Mouse (Mus musculus) urinary bladder, postnatal 36 days (tissue): Measurements from ENCODE around the gene Dusp13.

Source experiments
- DNase-seq, 2 experiments: peaks; one replicate each; pipeline ENCODE4 v3.0.0; 2022; ENCODE audit warnings: low spot score in 2 of 2, mixed read lengths in 1 of 2

Dusp13 gene

DNA sequence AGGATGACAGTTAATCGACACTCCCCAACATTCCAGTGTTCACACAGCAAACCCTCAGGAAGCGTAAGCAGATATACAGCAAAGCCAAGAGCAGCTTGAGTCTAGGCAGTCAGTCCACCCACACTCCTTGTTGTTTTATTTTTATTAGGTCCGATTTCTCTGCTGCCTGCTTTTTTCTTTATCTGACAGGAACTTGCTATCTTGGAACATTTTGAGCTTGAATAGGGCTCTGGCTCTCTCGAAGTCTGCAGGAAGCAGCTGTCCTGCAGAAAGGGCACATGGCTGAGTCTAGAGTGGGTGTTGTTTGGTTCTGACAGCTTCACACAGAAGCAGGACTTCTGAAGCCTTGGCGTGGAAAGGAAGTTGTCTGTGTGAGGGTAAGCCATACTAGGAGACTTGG, 47.7 kb downstream of the Dusp13 start:
- DNase-seq, result no peak

DNA sequence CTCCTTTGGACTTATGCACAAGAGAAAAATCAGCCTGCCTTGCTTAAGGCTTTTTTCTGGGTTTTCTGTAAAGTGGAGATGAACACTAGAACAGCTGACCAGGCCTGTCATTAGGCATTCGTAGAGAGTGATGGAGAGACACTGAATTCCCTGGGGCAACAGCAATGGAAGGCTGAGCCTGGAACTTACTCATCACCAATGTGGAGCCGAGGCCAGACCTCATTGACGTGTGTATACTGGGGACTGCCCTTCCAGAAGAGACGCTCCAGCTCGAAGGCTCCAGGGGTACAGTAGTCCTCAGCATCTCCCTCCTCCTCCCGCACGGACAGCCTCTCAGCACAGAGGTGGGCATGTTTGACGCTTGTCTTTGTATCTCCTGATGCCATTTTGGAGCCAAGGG, 48.3 kb downstream of the Dusp13 start:
- DNase-seq, result no peak

DNA sequence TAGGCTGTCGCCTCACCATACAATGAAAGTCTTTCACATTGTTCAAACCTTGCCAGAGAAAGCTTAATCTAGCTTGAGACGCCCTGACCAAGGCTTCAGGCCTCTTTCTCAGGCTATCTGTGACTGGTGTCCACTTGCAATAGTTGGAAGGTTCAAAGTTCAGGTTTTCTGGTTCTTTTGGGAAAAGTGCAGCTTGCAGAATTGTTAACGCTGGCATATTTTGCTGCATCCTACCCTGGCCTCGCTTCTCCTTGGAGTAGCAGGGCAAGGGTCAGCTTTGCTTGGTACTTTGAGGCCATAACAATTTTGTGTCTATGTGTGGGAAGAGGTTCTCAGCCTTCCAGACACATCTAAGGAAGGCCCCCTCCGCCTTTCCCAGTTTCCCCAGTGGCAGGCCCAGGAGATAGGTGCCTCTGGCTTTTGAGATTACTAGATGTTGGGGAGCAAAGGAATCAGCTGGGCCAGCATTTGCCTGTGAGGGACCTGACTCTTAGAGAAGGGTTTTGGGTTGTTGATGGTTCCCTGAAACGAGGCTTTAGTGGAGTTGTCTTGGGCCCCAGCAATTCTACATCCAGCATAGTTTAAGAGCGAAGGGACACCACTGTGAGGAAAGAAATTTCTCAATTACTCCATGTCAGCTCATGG, 54.7 kb downstream of the Dusp13 start:
- DNase-seq, result no peak

DNA sequence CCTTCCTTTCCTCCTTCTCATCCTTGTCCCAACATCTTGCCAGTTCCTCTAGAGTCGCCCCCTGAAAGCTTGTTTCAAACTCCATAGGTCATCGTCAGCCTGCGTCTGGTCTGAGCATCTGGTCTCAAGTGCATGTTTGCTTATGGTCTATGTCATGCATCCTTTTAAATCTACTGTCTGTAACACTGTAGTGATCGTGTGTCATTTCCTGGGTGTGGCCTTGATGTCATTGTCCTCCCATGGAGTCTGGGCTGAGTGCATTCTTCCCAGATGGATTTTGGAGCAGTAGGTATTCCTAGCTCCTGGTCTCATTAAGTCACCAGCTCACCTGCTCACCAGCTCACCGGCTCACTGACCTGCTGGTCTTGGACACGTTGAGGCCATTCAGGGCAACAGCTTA, 56.0 kb downstream of the Dusp13 start:
- DNase-seq, result no peak

DNA sequence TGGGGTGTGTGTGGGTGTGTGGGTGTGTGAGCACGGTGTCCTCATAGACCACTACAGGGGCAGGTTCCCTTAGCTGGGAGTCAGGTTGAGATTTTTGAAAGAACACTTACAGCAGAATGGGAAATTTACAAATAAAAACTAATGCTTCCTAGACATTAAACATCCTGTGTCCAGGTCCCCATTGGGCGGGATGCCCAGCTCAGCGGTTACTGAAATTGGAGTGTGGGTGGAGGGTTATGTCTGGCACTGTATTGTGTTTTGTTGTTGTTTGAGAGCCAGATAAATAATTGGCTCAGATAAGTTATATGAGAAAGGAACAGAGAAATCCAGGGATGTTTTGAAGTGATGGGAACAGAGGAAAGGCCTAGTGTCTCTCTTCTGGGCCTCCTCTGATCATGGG, 59.9 kb downstream of the Dusp13 start:
- DNase-seq, result no peak

DNA sequence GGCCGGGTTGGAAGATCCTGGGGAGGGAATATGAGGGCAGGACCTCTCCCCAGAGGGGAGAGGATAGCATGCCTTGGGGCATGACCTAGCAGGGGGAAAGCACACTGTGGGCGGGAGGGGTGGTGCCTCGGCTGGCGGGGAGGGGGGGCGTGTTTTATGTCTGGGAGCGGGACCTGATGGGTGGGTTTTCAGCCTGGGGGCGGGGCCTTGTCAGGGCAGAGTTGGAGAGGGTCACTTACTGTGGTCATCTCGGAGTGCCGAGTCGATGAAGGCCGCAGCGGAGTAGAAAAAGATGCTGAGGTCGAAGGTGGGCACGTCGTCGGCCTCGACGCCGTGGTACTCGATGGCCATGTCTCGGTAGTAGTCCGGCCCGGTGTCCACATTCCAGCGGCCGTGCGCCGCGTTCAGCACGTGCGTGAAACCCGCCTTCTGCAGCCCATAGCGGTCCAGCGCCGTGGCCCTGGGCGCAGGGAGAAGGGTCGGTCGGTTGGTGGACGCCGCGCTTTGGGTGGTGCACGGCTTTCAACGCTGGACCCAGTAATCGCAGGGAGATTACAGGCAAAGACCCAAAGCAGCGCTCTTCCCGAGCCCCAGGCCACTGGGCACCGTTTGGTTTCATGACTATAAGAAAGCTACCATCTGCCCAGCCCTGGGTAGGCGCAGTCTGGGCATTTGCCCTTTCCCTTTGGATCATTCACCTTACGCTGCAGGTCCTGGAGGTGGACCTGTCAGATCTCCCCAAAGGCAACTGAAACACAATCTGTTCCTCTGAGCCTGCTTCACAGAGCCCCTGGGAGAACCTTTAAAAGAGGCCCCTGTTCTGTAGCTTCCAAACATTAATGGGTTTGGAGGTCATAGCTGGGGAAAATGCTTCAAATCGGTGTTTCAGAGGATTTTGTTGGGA, 64.4 kb downstream of the Dusp13 start:
- DNase-seq, result no peak

DNA sequence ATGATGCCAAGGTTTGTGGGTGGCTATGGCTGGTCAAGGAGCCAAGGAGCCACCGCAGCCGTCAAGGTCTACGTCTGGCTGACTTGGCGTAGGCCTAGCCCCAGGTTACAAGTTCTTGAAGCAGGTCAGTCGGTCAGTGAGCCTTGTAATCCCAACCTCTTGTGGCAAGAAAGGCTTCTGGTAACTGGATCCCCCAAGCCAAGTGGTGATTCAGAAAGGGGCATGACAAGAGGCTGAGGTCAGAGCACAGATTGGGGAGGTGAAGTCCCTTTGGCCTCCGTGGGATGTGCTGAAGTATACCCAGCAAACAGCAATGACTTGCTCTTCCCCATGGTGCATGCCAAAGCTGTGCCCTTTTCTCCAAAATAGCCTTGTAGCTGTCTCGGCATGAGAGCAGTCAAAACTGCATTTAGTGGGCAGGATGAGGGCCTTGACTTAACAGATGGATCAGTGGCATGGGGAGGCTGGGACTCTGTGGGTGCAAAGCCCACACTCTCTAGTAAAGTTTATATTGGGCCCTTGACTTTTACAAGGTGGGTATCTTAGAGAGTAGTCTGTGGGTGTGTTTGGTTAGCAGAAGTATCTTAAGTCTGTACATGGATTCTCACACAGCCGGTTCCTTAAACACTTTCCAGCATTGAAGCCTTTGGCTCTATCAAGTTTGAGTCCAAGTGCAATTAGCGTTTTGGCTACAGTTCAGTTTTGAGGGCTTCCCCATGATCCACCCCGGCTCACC, 65.4 kb downstream of the Dusp13 start:
- DNase-seq, result no peak

DNA sequence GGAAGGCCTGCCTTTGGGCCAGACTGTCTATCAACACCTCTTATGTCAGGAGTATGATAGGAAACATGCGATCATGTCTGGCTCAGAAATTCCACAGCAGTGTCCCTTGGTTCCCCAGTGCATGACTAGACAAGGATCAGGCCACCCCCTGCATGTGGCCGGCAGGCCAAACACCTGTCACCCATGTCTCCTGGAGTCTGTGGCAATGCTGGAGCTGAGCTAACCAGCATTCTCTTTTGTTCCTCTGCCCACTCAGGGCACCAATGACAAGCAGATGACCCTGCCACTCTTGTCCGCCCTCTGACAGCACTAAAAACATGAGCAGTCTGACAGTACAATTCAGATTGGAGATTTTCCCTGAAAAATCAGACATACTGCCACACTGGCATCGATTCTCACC, 67.1 kb downstream of the Dusp13 start:
- no peak for DNase-seq
